Mouse (Mus musculus) frontal cortex, adult 2 months (tissue): Measurements from ENCODE around the gene Gabrg3. TPM values are rescaled to one million over a fixed set of nuclear protein-coding genes. Genes with fewer than 3 reads are reported as not detected.
"Not testable (repeated sequence)": the region's sequence is repeated elsewhere in the genome, so short reads cannot be mapped to it uniquely, and the experiment has no call there.

Experiments used
- DNase-seq, 2 experiments: peaks; one replicate each; pipeline ENCODE4 v3.0.0; 2022; ENCODE audit warnings: low spot score in 1 of 2; ENCODE audit errors: extremely low spot score in 1 of 2
- polyA plus RNA-seq: library from polyadenylated mRNA; depleted of rRNA; stranded (reverse); fragments of >200 nt; gene quantifications from 2 replicates; pipeline ENCODE4 v1.2.3, GENCODE M21; 2012

Gene Gabrg3
- polyA plus RNA-seq, 1 experiment: 11.6 TPM

DNA sequence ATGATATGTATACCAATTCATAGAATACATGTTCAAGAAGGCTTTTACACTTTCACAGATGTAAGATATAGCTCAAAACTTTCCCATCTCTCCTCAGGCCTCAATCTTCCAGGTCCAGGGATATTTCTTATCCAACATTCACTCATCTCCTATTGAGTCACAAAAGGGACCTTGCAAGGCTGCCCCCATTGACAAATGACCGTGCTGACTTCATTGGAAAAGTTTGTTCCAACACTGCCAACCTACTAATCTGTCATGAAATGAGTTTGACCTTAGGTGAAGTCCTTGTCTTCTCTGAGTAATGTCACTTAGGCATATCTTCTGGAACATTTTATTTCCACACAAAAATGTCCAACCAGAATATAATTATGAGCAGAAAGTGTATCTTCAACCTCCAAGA lies 64.9 kb downstream of the Gabrg3 start:
- no peak for DNase-seq

DNA sequence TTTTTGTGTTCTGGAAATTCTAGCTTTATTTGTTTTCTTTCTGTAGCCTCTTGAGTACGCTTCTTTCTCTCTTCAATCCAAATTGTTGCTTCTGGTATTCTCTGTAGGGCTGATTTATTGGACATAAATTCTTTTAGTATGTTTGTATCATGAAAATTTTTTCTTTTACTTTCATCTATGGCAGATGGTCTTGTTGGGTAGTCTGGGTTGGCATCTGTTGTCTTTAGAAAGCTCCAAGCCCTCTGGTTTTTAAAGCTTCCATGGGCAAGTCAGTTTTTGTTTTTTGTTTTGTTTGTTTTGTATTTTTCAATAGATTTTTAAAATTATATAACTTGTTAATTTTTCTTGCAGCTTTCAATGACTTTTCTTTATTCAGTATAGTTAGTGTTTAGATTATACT lies 72.0 kb downstream of the Gabrg3 start:
- DNase-seq: no peak

DNA sequence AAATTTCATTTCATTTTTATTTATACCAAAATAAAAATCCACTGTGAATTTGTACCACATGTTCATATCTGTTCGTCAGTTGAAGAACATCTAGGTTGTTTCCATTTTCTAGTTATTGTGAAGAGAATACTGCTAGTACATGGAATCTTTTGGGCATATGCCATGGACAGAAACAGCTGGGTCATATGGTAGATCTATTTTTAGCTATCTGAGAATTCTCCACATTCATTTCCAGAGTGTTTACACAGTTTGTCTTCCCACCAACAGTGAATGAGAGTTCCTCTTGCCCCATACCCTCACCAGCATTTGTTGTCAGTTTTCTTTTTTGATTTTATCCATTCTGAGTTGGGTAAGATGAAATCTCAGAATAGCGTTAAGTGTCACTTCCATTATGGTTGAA lies 75.0 kb downstream of the Gabrg3 start:
- DNase-seq: no peak

DNA sequence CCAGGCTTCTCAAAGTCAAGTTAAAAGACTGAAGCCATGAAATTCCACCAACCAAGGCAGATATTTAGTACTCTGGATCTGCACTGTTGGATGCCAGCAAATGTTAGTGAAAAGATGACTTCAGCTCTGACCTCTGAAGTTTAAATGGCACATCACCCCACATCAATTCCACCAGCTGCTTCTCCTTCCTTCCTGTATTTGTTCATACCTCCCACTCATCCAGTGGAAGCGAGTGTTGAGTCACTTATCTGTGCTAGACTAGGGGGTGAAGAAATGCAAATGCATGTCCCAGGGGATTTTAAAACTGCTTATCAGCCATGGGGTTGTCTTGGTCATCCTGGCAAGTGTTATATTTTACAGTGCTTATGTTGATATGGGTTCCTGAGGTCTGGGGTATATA lies 79.7 kb downstream of the Gabrg3 start:
- peak; percentile 14 to 61 for DNase-seq

DNA sequence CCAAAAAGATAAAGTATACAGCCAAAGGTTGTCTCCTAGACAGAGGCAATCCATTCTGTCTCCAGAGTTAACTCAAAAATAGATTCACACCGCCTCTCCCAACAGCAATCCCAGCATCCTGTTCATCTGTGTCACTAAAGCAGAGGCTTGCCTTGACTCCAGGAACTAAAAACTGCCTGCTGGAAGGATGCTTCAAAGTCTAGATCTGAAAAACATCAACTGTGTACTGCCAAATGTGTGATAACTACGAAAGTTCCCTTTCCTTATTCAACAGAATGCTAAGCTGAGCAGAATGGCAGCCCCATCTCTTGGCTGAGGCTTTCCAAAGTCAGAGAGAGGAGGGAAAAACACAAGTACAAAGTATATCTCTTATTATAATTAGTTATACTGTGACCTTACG lies 90.3 kb downstream of the Gabrg3 start:
- peak; percentile 59 to 74 for DNase-seq

DNA sequence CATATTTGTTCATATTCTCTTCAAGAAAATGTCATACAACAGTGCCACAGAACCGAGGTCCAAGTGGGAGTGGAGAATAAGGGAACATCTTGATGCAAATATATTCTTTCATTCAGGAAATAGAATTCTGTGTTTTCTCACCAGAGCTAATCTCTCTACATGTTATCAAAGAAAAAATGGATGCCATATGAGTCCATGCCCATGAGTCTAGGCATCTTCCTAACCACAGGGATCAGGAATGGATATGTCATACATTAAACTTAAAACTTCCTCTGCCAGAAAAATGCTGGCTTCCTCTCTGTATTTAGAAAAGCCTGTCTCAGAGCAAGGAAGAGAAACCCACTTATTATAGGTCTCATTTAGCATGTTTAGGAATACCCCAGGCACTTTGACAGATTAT lies 92.9 kb downstream of the Gabrg3 start:
- no peak for DNase-seq

DNA sequence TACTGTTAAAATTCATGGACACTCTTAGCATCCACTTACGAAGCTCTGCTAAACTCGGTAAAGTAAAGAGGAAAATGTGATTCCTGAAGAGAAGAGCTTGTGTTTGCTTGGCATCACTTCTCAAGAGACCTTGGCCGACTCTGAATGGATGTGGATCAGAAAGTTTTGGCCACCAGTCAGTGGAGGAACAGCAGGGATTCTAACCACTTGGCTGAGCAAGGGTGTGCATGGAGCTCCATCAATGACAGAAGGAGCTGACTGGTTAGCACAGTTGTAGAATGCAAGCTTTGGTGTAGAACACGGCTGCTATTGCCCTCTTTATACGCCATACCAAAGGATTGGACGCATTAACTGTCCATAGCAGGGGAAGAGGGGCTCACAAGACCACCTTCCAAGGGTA lies 93.4 kb downstream of the Gabrg3 start:
- no peak for DNase-seq

DNA sequence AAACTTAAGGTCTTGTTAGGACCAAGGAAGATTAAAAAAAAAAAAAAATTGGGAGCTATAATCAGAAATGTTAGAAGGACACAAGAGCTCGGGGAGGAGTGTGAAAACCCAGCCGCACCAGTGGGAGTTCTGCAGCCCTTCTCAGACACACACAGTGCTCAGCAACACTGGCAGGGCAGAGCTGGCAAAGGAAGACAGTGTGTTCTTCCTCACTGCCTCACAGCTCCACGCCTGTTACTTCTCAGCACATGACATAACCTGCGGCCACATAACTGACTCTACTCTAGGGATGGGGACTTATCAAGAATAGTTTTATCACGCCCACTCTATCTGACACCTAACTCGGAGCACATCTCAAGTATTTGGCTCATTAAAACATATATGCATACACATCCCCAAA lies 103.8 kb downstream of the Gabrg3 start:
- DNase-seq: peak; percentile 12 to 27

DNA sequence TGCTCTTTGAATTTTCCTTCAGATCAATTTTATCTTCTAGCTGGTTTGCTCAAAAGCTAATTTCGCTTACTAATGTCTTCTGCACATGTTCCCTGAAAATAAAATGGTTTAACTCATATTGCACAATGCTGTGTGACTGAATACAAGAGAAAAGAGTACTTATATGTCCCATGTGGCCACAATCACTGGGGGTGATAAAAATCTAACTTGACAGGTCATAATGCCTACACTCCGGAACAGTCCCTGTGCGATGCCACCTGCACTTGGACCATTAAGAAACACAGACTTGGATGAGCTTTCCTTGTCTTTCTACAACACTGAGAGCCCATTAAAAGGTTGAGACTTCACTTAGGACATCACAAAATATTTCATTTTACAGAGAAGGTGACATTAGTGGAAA lies 108.1 kb downstream of the Gabrg3 start:
- no peak for DNase-seq

DNA sequence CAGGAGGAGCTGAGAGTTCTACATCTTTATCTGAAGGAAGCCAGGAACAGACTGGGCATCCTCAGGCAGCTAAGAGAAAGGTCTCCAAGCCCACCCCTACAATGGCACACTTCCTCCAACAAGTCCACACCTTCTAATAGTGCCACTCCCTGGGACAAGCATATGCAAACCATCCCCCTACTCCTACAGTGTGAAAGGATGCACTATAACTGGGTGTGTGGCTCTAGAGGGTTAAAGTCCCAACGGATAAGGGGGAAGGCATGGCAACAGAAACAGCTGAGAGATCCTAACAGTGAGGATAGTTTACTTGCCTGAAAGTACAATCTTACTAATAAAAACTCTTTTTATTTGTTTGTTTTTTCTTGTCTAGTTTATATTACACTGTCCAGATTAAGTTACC lies 126.8 kb downstream of the Gabrg3 start:
- no peak for DNase-seq

DNA sequence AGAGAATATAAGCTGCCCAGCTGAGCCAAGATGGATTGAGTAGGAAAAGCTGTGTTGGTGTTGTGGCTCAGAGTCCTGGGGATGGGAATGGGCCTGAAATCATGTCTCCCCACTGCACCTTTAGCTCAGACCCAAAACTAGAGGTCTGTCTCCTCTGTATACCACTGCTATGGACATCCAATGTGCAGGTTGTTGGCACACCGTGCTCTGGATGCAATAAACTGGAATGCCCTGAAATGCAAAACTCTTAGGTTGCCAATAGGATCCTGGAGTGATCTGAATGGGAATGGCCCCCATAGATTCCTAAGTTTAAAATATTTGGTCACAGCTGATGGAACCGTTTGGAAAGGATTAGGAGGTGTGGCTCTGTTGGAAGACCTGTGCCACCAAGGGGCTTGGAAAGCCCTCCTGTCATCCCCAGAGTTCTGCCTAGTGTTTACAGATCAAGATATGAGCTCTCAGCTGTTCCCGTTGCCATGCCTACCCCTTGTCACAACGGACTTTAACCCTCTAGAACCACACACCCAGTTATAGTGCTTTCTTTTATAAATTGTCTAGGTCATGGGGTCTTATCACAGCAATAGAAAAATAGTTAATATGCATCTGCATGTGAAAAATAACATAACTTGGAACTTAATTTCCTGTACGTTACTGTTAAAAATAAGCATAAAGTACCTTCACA lies 128.0 kb downstream of the Gabrg3 start:
- DNase-seq: no peak

DNA sequence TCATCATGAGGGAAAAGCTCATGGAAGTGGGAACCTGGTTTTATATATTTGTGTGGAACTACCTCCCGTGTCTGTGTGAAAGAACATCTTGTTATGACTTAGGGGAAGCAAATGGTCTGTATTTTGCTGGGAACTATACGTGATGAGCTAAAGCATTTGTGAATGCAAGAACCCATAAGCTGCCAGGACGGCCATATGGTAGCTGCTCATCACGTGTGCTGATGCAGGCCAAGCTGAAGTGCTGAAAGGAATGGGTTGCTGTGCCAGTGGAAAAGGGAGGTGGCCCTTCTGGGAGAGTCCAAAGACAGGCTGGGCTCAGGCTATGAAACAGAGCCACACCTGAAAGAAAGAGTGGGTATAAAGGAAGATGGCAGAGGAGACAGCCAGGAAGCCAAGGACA lies 143.0 kb downstream of the Gabrg3 start:
- DNase-seq: peak; percentile 43 to 56

DNA sequence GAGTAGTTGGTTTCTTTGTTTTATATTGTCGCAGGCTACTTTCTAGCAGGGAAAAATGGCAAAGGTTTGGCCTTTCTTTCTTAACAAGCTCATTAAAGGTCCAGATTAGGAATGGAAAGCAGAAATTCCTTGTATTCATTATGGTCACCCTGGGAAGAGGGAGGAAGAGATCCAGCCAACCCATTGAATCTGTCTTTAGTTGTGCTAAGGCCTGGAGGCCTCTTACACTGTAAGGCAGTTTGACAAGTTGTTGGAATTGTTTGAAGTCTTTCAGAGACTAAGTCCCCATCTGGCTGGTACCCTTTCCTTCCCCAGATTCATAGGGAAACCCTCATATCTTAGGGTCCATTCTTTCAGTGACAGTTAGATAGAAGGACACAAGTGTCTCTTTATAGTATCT lies 172.9 kb downstream of the Gabrg3 start:
- no peak for DNase-seq

DNA sequence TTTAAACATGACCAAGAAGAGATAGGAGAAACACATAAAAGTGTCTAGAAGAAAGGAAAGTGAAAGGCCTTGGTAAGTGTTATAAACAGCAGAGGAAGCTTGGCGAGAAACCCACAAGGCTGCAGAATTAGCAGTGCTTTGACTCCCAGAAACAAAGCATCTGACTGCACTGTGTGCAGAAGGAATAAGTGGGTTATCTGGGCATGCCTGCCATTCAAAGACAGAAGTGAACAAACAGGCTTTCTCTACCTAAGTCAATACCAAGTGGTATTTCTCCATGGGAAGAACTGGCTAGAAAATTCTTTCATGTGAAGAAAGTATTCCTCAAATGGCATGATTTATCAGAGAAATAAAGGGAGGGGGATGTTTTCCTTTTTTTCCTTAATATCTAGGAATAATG lies 201.0 kb downstream of the Gabrg3 start:
- peak in 1 of 2 experiments; percentile 12 for DNase-seq

DNA sequence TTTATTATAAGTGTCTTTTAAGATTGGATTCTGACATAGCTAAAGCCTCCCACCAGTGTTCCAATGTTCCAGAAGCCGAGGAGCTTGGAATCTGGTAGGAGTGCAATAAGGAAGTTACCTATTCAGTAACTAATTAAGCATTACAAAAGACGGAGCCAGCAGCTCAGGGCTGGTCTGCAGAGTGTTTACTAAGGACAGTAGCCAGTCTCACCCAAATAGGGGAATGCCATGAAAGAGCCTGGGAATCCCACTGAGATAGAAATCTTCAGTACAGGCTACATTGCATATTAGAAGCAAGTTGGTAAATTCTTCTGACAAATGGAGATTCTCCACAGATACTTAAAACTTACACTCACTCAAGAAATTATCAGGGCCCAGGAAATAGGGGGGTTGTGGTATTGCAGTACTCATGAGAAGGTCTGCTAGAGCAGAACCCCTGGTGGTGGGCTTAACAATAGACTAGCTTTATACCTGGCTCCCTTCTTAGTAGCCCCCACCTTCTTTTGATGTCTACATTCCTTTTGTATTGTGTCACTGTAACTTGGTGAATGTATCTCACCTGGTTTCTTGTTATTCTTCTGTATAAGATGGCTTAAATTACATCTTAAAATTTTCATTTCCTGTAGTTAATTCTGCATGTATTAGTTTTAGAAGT lies 211.0 kb downstream of the Gabrg3 start:
- DNase-seq: not testable (repeated sequence)

DNA sequence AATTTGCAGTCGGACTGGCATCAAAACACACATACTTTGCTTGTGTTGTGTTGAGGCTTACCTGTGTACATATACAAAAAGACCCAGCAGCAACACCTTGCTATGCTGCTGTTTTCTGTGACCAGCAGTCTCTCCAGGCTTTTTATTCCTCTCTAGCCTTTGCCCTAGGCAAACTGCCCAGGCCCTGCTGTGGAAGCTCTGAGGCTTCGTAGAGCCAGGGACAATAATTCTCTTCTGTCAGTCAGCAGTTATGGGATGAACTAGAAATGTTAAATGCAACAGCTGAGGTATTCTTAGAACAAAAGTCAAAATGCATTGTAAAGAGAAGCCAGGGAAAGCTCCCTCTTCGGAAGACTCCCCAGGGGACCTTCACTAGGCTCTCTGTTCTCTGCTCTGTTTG lies 220.1 kb downstream of the Gabrg3 start:
- no peak for DNase-seq

DNA sequence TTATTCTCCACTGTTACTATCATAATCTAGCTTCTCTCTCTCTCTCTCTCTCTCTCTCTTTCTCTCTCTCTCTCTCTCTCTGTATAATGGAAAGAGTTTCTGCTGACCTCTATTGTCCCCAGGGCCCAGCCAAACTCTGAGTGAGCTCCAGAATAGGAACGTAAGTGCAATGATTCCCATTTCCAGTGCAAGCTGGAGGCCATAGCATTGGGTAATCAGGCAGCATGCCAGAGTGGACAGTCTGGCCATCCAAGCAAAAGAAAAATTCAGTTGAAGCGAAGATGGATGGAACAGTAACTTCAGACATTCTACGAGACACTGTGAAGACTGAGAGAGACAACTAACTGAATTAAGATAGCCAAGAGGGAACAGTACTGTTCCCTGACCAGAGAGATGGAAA lies 228.8 kb downstream of the Gabrg3 start:
- DNase-seq: no peak

DNA sequence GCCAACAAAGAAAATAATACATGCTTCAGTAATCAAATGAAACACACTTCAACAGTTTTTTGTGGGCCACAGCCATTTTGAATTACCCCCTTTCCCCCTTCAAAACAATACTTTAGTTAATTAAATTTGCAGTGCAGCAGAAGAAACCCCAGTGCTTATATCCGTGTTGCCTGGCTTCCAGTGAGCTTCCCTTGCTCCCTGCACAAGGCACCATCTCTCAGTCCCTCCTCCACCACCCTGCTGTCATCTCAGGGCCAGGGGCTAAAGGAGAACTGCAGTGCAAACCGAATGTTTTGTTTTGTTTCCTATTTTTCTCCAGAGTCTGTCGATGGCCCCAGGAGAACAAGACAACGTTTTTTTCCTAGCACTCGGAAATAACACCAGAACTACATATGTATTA lies 233.2 kb downstream of the Gabrg3 start:
- DNase-seq: no peak

DNA sequence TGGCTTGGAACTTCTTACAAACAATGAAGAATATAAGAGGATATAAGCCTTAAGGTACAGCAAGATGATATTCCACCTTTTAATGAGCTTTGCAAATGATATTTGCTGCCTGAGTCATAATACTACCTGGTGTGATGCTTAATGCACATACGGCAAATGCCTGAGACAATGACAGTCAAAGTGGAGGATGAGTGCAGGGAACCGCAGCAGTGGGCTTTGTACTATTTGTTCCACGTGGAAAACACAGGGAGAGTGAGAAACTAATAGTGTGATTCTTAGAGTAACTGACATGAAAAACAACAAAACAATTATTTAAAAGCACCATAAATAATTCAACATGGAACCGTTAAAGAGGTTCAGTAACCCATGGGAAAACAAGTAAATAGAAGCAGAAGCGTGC lies 236.2 kb downstream of the Gabrg3 start:
- no peak for DNase-seq

DNA sequence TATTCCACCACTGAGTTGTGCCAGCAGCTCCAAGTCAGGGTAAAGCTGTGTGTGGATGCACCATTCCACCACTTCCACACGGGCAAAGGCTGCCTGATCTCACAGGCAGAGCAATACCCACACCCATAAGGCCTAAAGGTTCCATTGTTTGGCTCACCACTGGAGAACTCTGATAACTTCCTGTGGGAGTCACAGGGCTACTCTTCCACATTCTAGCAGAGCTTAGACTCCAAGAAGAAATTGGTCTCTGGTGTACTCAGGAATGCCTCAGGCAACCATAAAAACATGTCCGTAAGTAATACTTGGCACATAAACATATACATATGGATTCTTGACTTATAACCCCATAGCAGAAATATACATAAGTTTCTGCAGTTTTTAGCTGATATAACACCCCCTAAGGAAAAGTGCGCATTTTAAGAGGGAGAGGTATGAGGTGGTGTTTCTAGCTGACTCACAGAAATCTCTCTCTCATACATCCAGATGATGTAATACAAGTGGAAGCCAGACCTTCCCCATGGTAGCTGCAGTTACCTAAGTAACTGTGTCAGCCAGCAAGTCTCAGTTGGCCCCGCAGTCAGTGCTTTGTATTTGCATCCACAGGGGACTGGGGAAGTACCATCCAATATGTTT lies 248.8 kb downstream of the Gabrg3 start:
- no peak for DNase-seq

DNA sequence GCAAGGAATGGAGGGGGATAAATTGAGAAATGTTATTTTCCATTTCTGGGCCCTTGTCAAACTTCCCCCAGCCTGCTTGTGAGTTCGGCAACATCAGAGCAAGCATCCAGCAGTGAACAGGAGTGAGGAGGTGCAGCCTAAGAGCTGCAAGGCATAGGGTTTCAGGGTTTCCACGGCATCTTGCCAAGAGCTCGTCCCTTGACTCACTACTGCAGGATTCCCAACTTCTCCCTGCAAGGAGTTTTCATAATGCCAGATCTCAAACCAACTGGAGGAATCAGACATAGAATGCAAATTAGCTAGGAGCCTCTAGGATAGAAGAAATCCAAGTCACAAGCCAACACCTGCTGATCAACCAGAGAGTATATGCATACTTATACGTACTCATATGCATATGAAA lies 254.0 kb downstream of the Gabrg3 start:
- peak; percentile 14 to 61 for DNase-seq

DNA sequence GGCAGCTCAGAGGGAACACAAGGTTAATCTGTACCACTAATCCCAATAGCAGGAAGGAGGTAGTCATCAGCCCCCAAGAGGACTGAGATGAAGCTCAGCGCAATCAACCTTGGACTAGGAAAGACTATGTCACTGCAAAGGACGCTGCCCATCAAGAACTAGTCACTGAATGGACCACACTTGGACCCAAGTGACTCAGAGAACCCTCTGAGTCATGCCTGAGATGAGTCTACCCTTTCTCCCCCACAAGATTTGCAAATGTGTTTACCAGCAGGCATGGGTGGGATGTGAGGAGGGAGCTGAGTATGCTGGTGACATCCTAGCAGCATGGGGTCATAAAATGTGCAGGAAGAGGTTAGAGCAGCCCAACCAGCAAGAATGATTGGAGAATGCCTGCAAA lies 254.5 kb downstream of the Gabrg3 start:
- DNase-seq: no peak
